Mouse (Mus musculus) limb, embryonic 13.5 days (tissue): Measurements from ENCODE around the gene Gm20388. TPM values are rescaled to one million over a fixed set of nuclear protein-coding genes. Genes with fewer than 3 reads are reported as not detected.

Experiments used
- ATAC-seq: fragments of 200-750 bp; cut with Nextera tagmentation; 2 replicates; pipeline ENCODE4 v1.8.0; 2017; ENCODE audit warnings: low read depth, moderate number of reproducible peaks, moderate TSS enrichment; ENCODE audit not compliant: low FRiP score
- H3K27ac ChIP-seq: fragments of 300-500 bp; sonication (generic); 2 replicates; pipeline ENCODE4 v1.5.1; 2015; ENCODE audit warnings: inconsistent platforms, mild to moderate bottlenecking, moderate library complexity
- H3K27me3 ChIP-seq: fragments of 300-500 bp; sonication (generic); 2 replicates; pipeline ENCODE4 v1.6.1; 2015; ENCODE audit warnings: mild to moderate bottlenecking, inconsistent platforms
- H3K36me3 ChIP-seq: fragments of 300-500 bp; sonication (generic); 2 replicates; pipeline ENCODE4 v1.6.1; 2015; ENCODE audit warnings: inconsistent platforms, mild to moderate bottlenecking, moderate library complexity
- H3K4me1 ChIP-seq: fragments of 300-500 bp; sonication (generic); 2 replicates; pipeline ENCODE4 v1.6.1; 2015; ENCODE audit warnings: inconsistent platforms
- H3K4me2 ChIP-seq: fragments of 300-500 bp; sonication (generic); replicated peaks from 2 replicates; pipeline ENCODE4 v1.6.1; 2015; ENCODE audit warnings: inconsistent platforms, mild to moderate bottlenecking, moderate library complexity
- H3K4me3 ChIP-seq: fragments of 300-500 bp; sonication (generic); 2 replicates; pipeline ENCODE4 v1.5.1; 2015; ENCODE audit warnings: moderate library complexity, mild to moderate bottlenecking, inconsistent platforms
- H3K9ac ChIP-seq: fragments of 300-500 bp; sonication (generic); 2 replicates; pipeline ENCODE4 v1.6.1; 2015; ENCODE audit warnings: mild to moderate bottlenecking, inconsistent platforms
- H3K9me3 ChIP-seq: fragments of 300-500 bp; sonication (generic); 2 replicates; pipeline ENCODE4 v1.6.1; 2016; ENCODE audit warnings: inconsistent platforms
- WGBS: fragments of 180-500 bp; shearing (Covaris S2); methylation state at CpG from one replicate; pipeline ENCODE4 v1.1.7; 2015; 5-methylcytosine and 5-hydroxymethylcytosine counted together
- polyA plus RNA-seq: library from polyadenylated mRNA; unstranded; fragments of >200 nt; fragmentation: Nextera tagmentation; extraction: Ambion mirVana; gene quantifications from 2 replicates; pipeline ENCODE4 v1.2.1, GENCODE M21; 2015

The Gm20388 gene
- polyA plus RNA-seq, 1 experiment from 2014 or later = 7.1 TPM

DNA sequence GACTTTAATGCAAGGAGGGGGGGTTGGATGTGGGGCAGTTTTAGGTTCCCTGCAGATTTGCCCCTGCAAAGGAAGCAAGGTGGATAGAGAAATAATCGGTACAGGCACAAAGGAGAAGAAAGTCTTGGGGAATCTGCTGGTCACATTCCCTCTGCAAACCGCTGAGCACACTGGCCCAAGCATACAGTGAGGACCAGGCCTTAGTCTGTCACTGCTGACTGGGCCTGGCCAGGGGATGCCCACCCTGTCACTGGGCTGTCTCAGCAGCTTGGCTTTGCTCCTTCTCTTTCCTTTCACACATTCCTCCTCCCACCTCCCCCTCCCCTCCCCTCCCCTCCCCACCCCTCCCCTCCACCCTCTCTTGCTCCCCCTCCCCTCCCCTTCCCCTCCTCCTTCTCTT, 3806.5 kb downstream of the Gm20388 start:
- WGBS = 42% methylated on average over 2 of the region's 2 CpGs
- Histone ChIP-seq H3K4me2 (no peak overlapping the region), H3K27ac (no peak overlapping the region), H3K4me1 (peaks cover 33% of the 10 kb centered on the region), H3K36me3 (no peaks in the 10 kb centered on the region), H3K4me3 (no peak overlapping the region), H3K27me3 (no peaks in the 10 kb centered on the region), H3K9ac (no peak overlapping the region), H3K9me3 (no peaks in the 10 kb centered on the region)
- ATAC-seq = no peak

DNA sequence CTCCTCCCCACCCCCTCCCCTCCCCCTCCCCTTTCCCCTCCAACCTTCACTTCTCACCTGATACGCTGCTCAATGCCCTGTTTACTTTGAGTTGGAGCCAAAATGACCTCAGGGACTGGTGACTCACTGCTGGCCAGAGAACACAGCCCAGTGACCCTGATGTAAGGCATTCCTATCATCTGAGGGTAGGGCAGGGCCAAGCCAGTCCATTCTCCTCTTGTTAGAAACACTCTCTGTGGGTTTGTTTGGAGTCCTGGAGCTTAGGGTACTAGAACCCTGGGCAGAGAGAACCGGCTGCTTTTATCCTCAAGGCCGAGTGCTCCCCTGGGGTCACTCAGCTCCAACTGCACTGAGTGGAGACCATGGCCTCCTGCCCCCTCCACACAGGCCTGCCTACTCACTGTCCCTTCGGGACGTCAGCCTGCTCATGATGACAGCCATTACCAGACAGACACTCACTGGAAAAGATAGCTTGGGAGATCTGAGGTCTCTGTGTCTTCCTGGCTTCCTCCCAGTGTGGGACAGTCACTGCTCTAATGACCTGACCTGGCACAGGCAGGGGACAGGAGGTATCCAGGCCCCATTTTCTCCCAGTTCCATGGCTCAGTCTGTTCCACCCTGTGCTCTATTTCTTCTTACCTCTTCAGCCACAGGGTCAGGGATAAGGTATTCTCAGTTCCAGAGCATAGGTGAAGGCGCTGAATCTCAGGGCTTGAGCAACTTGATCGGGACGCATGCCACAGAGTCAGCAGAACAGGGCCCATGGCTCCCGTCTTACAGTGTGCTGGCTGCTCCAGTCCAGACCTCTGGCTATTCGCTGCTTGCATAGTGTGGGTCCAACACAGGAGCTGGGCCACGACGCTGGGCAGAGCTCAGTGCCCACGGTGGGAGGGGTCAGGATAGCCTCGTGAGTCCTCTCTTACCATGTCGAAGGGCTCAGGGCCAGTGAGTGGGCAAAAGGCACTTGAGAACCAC, 3807.2 kb downstream of the Gm20388 start:
- no peak overlapping the region for H3K4me2 ChIP-seq
- no peak for ATAC-seq
- H3K27me3 ChIP-seq = no peaks in the 10 kb centered on the region
- H3K9ac ChIP-seq = no peak overlapping the region
- no peak overlapping the region for H3K27ac ChIP-seq
- peaks cover 33% of the 10 kb centered on the region for H3K4me1 ChIP-seq
- H3K4me3 ChIP-seq = no peak overlapping the region
- H3K9me3 ChIP-seq = no peaks in the 10 kb centered on the region
- no peaks in the 10 kb centered on the region for H3K36me3 ChIP-seq
- 68% methylated on average over 15 of the region's 15 CpGs for WGBS

DNA sequence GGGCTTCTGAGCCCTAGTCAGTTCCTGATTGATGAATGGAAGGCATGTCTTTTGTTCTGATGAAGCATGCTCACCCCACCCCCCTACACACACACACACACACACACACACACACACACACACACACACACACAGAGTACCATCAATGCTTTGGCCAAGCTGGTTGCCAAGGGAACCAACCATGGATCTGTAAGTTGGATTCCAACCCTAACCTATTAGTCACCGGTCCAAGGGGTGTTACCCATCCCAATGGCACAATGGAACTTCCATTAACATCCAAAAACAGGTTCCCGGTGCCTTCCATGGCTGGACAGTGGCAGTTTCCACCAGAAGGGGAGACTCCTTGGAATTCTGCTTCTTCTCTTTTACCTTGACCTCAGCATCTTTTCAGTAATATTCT, 3808.1 kb downstream of the Gm20388 start:
- Histone ChIP-seq H3K4me2 (no peak overlapping the region), H3K4me3 (no peak overlapping the region), H3K36me3 (no peaks in the 10 kb centered on the region), H3K27me3 (no peaks in the 10 kb centered on the region), H3K9ac (no peak overlapping the region), H3K4me1 (peaks cover 33% of the 10 kb centered on the region), H3K9me3 (no peaks in the 10 kb centered on the region), H3K27ac (no peak overlapping the region)
- WGBS = 98% methylated on average over 2 of the region's 2 CpGs
- no peak for ATAC-seq

DNA sequence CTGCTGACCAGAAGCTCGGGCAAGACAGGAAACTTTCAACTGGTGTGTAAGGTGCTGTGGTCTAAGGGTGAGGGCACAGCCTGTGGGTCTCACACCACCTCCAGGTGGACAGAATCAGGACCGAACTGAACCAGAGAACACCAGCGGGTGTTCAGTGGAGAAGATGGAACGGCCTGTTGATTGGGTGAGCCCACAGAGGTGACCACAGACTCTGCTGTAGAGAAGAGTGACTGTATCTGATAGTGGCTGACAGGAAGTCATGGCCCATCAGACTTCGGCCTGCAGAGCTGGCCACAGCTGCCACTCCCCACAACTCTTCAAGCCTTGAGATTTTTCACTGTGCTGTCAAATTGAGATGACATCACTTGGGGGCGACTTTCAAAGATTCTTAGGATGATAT, 3808.6 kb downstream of the Gm20388 start:
- ATAC-seq = no peak
- H3K4me3 ChIP-seq = no peak overlapping the region
- no peak overlapping the region for H3K4me2 ChIP-seq
- no peaks in the 10 kb centered on the region for H3K9me3 ChIP-seq
- H3K36me3 ChIP-seq = no peaks in the 10 kb centered on the region
- 78% methylated on average over 6 of the region's 6 CpGs for WGBS
- H3K27me3 ChIP-seq = no peaks in the 10 kb centered on the region
- H3K27ac ChIP-seq = no peak overlapping the region
- peaks cover 33% of the 10 kb centered on the region for H3K4me1 ChIP-seq
- no peak overlapping the region for H3K9ac ChIP-seq

DNA sequence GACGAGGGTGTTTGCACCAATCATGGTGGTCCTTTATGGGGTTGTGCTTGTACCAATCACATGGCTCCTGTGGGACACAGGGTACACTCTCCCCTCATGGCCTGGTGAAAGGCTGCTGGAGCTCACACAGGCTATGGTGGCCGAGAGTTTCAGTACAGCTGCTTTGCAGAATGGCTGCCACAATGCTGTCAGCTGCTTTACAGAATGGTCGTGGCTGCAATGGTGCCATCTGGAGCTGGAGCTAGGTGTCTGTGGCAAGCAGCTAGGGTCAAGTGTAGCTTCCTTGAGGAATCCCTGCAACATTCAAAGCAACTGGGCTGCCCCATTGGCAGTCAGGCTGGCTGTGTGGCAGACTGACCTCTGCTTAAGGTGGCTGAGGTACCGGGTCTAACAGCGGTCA, 3809.2 kb downstream of the Gm20388 start:
- Histone ChIP-seq H3K4me3 (no peak overlapping the region), H3K9me3 (no peaks in the 10 kb centered on the region), H3K4me1 (peaks cover 33% of the 10 kb centered on the region), H3K9ac (no peak overlapping the region), H3K36me3 (no peaks in the 10 kb centered on the region), H3K27me3 (no peaks in the 10 kb centered on the region), H3K4me2 (no peak overlapping the region), H3K27ac (no peak overlapping the region)
- ATAC-seq = no peak
- WGBS = 57% methylated on average over 5 of the region's 5 CpGs

DNA sequence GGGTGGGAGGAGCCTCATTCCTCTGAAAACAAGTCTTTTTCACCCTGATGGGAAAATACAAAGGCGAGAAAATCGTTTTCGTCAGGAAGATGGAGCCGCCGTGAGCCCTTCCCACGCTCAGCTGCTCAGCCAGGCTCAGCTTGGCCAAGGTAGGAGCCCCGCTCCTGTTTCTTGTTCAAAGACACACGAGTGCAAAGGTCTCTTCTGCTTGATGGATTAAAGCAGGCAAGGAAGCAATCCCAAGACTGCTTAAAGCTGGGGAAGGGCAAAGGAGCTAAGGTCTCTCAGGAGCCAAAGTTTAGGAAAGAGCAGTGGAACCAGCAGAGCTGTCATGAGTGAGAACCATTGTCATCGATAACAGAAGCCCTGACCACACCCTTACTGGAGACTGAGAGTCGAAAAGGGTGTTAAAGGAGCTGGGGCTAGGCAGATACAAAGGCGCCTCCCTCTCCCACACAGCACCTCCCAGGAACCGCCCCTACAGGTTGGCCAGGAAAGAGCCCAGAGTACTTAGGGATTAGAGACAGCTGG, 3809.9 kb downstream of the Gm20388 start:
- Histone ChIP-seq H3K4me1 (peaks cover 30% of the 10 kb centered on the region), H3K4me3 (no peak overlapping the region), H3K27me3 (no peaks in the 10 kb centered on the region), H3K9me3 (no peaks in the 10 kb centered on the region), H3K36me3 (no peaks in the 10 kb centered on the region), H3K4me2 (no peak overlapping the region), H3K27ac (no peak overlapping the region), H3K9ac (no peak overlapping the region)
- ATAC-seq = no peak
- WGBS = 24% methylated on average over 12 of the region's 12 CpGs

DNA sequence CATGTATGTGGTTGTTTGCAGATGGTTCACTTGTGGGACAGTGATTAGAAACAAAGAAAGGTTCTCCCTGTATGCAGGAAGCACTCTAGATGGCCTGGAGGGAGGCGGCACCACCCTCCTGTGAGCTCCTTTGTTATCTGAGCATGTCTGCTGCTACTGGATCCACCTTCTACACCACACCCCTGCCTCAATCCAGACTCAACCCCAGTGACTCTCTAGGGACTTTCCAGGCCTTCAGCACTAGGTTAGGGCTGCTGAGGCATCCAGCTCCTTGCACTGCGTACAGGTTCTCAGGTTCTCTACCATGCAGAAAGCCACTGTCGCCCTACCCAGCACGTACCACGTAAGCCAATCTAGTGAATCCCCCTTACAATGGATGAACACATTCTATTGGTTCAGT, 3811.6 kb downstream of the Gm20388 start:
- ATAC-seq = no peak
- H3K27ac ChIP-seq = no peak overlapping the region
- H3K9ac ChIP-seq = no peak overlapping the region
- no peak overlapping the region for H3K4me3 ChIP-seq
- H3K36me3 ChIP-seq = no peaks in the 10 kb centered on the region
- H3K4me1 ChIP-seq = peaks cover 13% of the 10 kb centered on the region; the same call in 1 of the 2 replicates
- no peaks in the 10 kb centered on the region for H3K27me3 ChIP-seq
- no peaks in the 10 kb centered on the region for H3K9me3 ChIP-seq
- 87% methylated on average over 5 of the region's 5 CpGs for WGBS
- H3K4me2 ChIP-seq = no peak overlapping the region

DNA sequence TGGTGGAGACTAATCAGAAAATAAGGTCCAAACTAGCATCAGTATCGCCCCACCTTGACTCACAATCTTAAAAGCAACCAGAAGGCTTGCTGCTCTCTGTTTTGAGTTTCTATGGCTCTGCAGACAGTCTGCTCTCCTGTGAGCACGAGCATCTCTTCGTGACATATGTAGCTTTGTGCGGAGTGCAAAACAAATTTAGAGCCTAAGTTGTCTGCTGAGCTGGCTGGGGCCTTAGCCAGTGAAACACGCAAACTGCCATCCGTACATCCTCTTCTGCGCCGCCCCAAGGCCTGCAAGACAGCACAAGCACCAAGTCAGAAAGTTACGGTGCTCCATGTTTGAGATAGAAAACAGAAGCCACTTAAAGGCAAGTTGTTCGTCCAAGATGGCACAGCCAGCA, 3814.1 kb downstream of the Gm20388 start:
- no peaks in the 10 kb centered on the region for H3K9me3 ChIP-seq
- peaks cover 25% of the 10 kb centered on the region for H3K4me1 ChIP-seq
- H3K36me3 ChIP-seq = no peaks in the 10 kb centered on the region
- no peak overlapping the region for H3K4me2 ChIP-seq
- no peak overlapping the region for H3K27ac ChIP-seq
- no peak overlapping the region for H3K9ac ChIP-seq
- peaks cover 10% of the 10 kb centered on the region for H3K27me3 ChIP-seq
- no peak for ATAC-seq
- WGBS = 89% methylated on average over 10 of the region's 10 CpGs
- no peak overlapping the region for H3K4me3 ChIP-seq

DNA sequence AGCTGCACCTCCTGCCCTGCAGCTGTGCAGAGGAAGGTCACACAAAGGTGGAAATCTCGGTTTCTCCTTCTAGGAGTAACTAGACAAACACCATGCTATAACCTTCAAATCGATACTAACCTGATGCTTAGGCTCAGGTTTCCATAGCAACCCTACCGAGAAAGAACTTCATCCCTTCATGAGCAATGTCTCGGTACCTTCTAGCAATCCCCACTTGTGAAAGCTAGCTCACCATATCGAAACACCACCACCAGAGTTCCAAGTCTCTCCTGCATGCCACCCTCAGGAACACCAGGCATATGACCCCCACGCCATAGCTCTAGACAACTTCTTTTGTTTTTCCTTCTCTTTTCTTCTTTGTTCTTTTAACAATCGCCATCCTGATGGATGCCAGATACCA, 3814.6 kb downstream of the Gm20388 start:
- no peak overlapping the region for H3K9ac ChIP-seq
- no peak for ATAC-seq
- no peak overlapping the region for H3K4me2 ChIP-seq
- WGBS = 76% methylated on average over 7 of the region's 7 CpGs
- H3K27ac ChIP-seq = no peak overlapping the region
- peaks cover 27% of the 10 kb centered on the region for H3K4me1 ChIP-seq
- peaks cover 13% of the 10 kb centered on the region for H3K27me3 ChIP-seq
- no peaks in the 10 kb centered on the region for H3K9me3 ChIP-seq
- H3K4me3 ChIP-seq = no peak overlapping the region
- no peaks in the 10 kb centered on the region for H3K36me3 ChIP-seq

DNA sequence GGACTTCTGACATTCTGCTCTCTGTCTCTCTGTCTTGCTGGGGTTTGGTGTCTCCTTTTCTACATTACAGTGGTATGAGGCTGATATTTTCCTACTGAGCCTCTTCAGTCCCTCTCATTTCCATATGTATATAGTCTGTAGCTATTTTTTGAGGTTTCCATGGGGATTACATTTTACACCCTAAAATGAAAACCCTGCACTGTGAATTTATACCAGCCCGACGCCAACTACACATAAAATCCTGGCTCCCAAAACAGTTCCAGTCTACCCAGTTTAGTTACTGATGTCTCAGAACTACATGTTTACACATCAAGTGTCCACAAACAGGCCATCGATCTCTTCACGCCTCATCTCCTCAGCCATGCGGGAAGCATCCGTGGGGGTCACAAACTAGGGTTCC, 3816.1 kb downstream of the Gm20388 start:
- H3K9me3 ChIP-seq = no peaks in the 10 kb centered on the region
- H3K4me1 ChIP-seq = peaks cover 17% of the 10 kb centered on the region
- 84% methylated on average over 6 of the region's 6 CpGs for WGBS
- no peak overlapping the region for H3K9ac ChIP-seq
- no peak for ATAC-seq
- H3K4me3 ChIP-seq = no peak overlapping the region
- no peak overlapping the region for H3K27ac ChIP-seq
- peaks cover 13% of the 10 kb centered on the region for H3K27me3 ChIP-seq
- no peak overlapping the region for H3K4me2 ChIP-seq
- H3K36me3 ChIP-seq = no peaks in the 10 kb centered on the region

DNA sequence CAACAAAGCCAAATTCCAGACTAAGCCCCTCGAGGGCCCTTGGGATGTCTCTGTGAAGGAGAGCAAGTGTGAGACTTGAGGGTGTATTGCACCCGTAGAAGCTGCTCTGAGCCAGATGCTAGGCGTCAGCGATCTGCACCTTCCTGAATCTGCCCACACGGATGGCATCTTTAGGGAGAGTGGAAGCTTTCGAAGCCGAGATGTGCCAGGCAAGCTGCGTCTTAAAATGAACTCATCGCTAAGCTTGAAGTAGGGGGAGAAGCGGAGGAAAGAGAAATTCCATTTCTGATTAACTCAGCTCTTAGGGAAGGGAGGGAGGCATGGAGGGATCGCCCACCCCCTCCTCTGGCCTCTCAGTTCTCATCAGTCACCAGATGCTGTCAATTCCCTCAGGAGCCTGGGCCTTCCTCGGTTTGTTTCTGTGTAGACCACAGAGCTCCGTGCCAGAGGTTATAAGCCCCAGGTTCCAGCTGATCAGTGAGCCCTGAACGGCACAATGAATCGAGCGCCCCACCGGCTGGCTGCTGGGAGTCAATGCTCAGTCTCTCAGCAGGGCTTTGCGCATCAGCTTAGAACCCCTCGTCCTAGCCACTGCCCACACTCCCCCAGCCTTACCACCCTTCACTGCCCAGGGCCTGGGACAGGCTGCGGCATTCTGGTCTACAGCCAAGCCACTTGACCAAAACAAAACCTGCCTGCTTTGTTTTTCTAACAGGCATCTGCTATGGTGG, 3818.6 kb downstream of the Gm20388 start:
- 22% methylated on average over 20 of the region's 20 CpGs for WGBS
- Histone ChIP-seq H3K4me3 (peak overlapping the region; percentile 11; the same call in 1 of the 2 replicates), H3K27me3 (peaks cover 13% of the 10 kb centered on the region), H3K36me3 (no peaks in the 10 kb centered on the region), H3K4me2 (peak overlapping the region; percentile 52), H3K4me1 (peaks cover 17% of the 10 kb centered on the region), H3K9me3 (no peaks in the 10 kb centered on the region), H3K9ac (peak overlapping the region; percentile 35), H3K27ac (no peak overlapping the region)
- no peak for ATAC-seq

DNA sequence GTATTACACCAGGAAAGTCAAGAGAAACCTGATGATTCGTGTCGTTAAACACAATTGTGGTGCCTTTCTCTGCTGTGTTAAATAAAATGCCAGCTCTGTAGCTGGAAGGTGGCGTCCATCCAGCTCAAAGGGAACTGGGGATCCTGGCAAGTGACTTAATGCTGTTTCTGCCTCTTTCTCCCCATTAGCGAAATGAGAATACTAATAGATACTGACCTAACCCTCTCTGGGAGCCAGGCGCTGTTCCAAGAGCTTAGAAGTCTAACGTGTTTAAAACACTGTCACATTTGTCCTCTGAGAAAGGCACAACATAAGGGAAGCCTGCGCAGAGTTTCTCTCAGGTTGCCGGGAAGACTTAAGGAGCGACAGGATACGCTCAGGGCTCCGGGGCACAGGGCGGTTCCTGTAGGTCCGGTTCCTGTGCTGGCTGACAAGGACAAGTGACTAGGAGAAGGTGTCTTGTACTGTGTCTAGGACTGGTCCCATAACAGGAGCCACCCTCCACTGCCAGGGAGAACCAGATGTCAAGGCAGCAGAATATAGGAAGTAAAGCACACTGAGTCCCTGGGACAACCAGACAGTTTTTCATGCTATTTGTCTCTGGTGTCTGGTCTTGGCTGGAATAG, 3819.3 kb downstream of the Gm20388 start:
- Histone ChIP-seq H3K4me1 (peaks cover 17% of the 10 kb centered on the region), H3K4me3 (no peak overlapping the region), H3K9ac (no peak overlapping the region), H3K9me3 (no peaks in the 10 kb centered on the region), H3K36me3 (no peaks in the 10 kb centered on the region), H3K27me3 (peaks cover 13% of the 10 kb centered on the region), H3K27ac (no peak overlapping the region), H3K4me2 (peak overlapping the region; percentile 52)
- 57% methylated on average over 13 of the region's 13 CpGs for WGBS
- ATAC-seq = no peak
